In the genomic region with DNA sequence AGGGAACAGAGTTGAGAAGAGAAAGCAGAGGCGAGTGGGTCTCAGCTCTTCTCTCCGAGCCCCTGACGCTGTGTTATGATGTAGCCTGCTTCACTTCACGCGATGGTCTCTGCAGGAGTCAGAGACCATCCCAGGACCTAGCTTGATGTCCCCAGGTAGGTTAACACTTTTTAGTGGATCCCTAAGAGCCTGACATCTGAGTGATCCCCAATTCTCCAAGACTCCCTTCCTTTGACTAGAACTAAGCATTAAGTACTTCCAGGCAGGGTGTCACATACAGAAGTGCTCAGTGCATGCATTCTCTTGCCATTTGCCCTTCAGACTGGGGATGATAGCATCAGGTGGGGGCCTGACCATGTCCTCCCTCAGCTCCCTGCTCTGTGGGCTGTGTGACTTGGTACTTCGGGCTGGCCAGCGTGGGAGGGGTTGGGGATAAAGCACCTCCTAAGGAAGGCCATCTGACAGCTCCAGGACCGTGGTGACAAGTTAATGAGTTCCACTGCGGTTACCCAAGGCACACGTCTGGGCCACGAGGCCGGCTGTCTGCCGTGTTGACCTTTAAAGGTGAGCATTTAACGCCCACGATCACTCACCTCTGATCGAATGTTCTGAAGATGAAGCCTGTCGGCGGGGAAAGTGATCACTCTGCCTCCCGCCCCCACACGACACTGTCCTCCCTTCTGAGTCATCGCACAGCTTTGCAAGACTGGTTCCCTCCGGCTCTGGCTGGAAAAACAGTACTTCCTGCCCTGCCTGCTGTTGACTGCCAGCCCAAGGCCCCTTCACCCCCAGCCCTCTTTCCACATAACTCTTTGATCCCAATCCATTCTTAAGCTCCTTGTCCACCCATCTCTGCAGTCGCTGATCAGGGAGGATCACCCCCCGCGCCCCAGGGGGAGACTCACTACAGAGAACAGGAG, we compare ENCODE assay signal across 9 mouse cellular contexts.
DNase-seq lines count a peak whose midpoint lies in the region; ATAC-seq and TF ChIP-seq lines count a peak whose summit lies in the region.
"Had no signal": no experiment of that assay in that cellular context is flagged by ENCODE, and none has a peak within 500 bp of the region (broad histone marks: within the 10 kb centered on the region; RNA-seq: fewer than 3 reads in every experiment).

No protein-coding gene starts in this region.

- WGBS in kidney, embryonic 15.5 days: 27% methylated on average over 25 of the region's 25 CpGs
- WGBS in intestine, postnatal 0 days: 49% methylated on average over 25 of the region's 25 CpGs

- intact Hi-C loops in left cerebral cortex, postnatal 4 days (cut with DNase I): no loop called here

- peaks cover 55% of the 10 kb centered on the region for H3K27me3 ChIP-seq in kidney, embryonic 15.5 days
- 0 out of 2 replicates have a peak, but pooled peaks cover 2% of the 10 kb centered on the region for H3K27me3 ChIP-seq in intestine, postnatal 0 days (replicated peaks; ENCODE audit: control insufficient read depth, insufficient read depth, low read length)

- peaks cover 14% of the 10 kb centered on the region for H3K4me1 ChIP-seq in kidney, embryonic 15.5 days
- H3K4me1 ChIP-seq in intestine, postnatal 0 days (replicated peaks; ENCODE audit: control insufficient read depth, insufficient read depth, low read length): no peaks in the 10 kb centered on the region

- H3K27ac ChIP-seq in kidney, embryonic 15.5 days: no peak overlapping the region
- H3K27ac ChIP-seq in intestine, postnatal 0 days (ENCODE audit: low read depth, low read length): no peak overlapping the region
- H3K27ac ChIP-seq: hindbrain, embryonic 15.5 days had no signal

- DNase-seq in kidney, adult 8-10 months: no peak
- peak; percentile 82 for DNase-seq in CD4-positive helper T cell, adult 2 months (ENCODE audit: low read depth, low spot score)
- peak; percentile 84 for DNase-seq in adrenal gland, adult 2 months
- DNase-seq in c-Kit-positive CD71-positive TER-119-positive erythroid progenitor cells, embryonic 14.5 days (ENCODE audit: low spot score): no peak
- no peak for DNase-seq in left cerebral cortex, postnatal 4 days

- H3K36me3 ChIP-seq in kidney, embryonic 15.5 days: no peaks in the 10 kb centered on the region
- no peaks in the 10 kb centered on the region for H3K36me3 ChIP-seq in intestine, postnatal 0 days (ENCODE audit: control insufficient read depth, insufficient read depth)
- H3K36me3 ChIP-seq: hindbrain, embryonic 15.5 days had no signal

- H3K4me3 ChIP-seq in kidney, embryonic 15.5 days (replicated peaks): no peak overlapping the region
- no peak overlapping the region for H3K4me3 ChIP-seq in intestine, postnatal 0 days (ENCODE audit: low read depth, low read length)
- H3K4me3 ChIP-seq: hindbrain, embryonic 15.5 days had no signal

- peak overlapping the region; percentile 46 for H3K4me2 ChIP-seq in kidney, embryonic 15.5 days
- no peak overlapping the region for H3K4me2 ChIP-seq in intestine, postnatal 0 days (replicated peaks; ENCODE audit: low read depth)
- H3K4me2 ChIP-seq: hindbrain, embryonic 15.5 days had no signal

- peak; percentile 88 for ATAC-seq in kidney, embryonic 15.5 days (replicated peaks; ENCODE audit: low FRiP score)
- ATAC-seq in intestine, postnatal 0 days: peak; percentile 13; the same call in 1 of the 2 replicates
- no peak for ATAC-seq in monocyte, adult 5-6 weeks (replicated peaks; ENCODE audit: insufficient number of reproducible peaks, low FRiP score, low TSS enrichment, poor library complexity, severe bottlenecking)

- TF ChIP-seq CTCF in intestine, postnatal 0 days (IDR thresholded peaks at IDR 0.05; ENCODE audit: low read depth): no peak

- no peak overlapping the region; the same call in 1 of the 2 replicates for H3K9ac ChIP-seq in kidney, embryonic 15.5 days
- H3K9ac ChIP-seq in intestine, postnatal 0 days (ENCODE audit: low read depth, low read length): no peak overlapping the region
- H3K9ac ChIP-seq: hindbrain, embryonic 15.5 days had no signal

- H3K9me3 ChIP-seq in kidney, embryonic 15.5 days (replicated peaks): no peaks in the 10 kb centered on the region
- no peaks in the 10 kb centered on the region for H3K9me3 ChIP-seq in intestine, postnatal 0 days (ENCODE audit: control insufficient read depth)
- H3K9me3 ChIP-seq: hindbrain, embryonic 15.5 days had no signal

Comparison
In these comparisons a context has a peak if more than half of its experiments do, and no peak if none do; other contexts are left out.
1. DNase-seq: peak in CD4-positive helper T cell, adult 2 months (single experiment) and adrenal gland, adult 2 months (single experiment); none in kidney, adult 8-10 months (0 of 2), c-Kit-positive CD71-positive TER-119-positive erythroid progenitor cells, embryonic 14.5 days (single experiment) and left cerebral cortex, postnatal 4 days (single experiment).